Mouse (Mus musculus) C2C12 (cell line): Measurements from ENCODE around the gene Camk2d. TPM values are rescaled to one million over a fixed set of nuclear protein-coding genes. Genes with fewer than 3 reads are reported as not detected.

Experiments
- H3K27me3 ChIP-seq: one replicate; pipeline ENCODE4 v1.6.1; 2011; ENCODE audit not compliant: control insufficient read depth, insufficient read depth, insufficient read length
- H3K36me3 ChIP-seq: one replicate; pipeline ENCODE4 v1.6.1; 2011; ENCODE audit not compliant: control insufficient read depth, insufficient read depth
- H3K4me3 ChIP-seq: one replicate; pipeline ENCODE4 v1.5.1; 2011; ENCODE audit warnings: mild to moderate bottlenecking, control low read depth; ENCODE audit not compliant: poor library complexity, insufficient read depth, severe bottlenecking
- H3K79me2 ChIP-seq: one replicate; pipeline ENCODE4 v1.6.1; 2011; ENCODE audit not compliant: control insufficient read depth, insufficient read depth
- H3K79me3 ChIP-seq: one replicate; pipeline ENCODE4 v1.6.1; 2011; ENCODE audit warnings: low read depth, control low read depth
- H3ac ChIP-seq: one replicate; pipeline ENCODE3; 2011; ENCODE audit warnings: low read depth; ENCODE audit not compliant: control insufficient read depth, insufficient read length
- CEBPB ChIP-seq: IDR thresholded peaks from one replicate; pipeline ENCODE4 v1.6.1; 2011; ENCODE audit warnings: low read depth, mild to moderate bottlenecking, control low read depth, moderate library complexity
- CTCF ChIP-seq: IDR thresholded peaks from one replicate; pipeline ENCODE4 v1.5.1; 2011; ENCODE audit not compliant: control insufficient read depth, insufficient read depth, insufficient read length
- FOSL1 ChIP-seq: IDR thresholded peaks from one replicate; pipeline ENCODE4 v1.8.0; 2011; ENCODE audit warnings: mild to moderate bottlenecking, low read length; ENCODE audit not compliant: poor library complexity, insufficient read depth, severe bottlenecking
- MAX ChIP-seq: IDR thresholded peaks from one replicate; pipeline ENCODE4 v1.6.1; 2011; ENCODE audit warnings: mild to moderate bottlenecking, control low read depth
- MYOD1 ChIP-seq: IDR thresholded peaks from one replicate; pipeline ENCODE4 v1.6.1; 2011; ENCODE audit warnings: low read depth; ENCODE audit not compliant: control insufficient read depth, insufficient read length
- MYOG ChIP-seq: IDR thresholded peaks from one replicate; pipeline ENCODE4 v1.6.1; 2011; ENCODE audit not compliant: control insufficient read depth, insufficient read length; ENCODE audit errors: extremely low read depth
- USF1 ChIP-seq: IDR thresholded peaks from one replicate; pipeline ENCODE4 v1.6.1; 2011; ENCODE audit warnings: low read depth, mild to moderate bottlenecking, control low read depth, moderate library complexity
- polyA plus RNA-seq: library from polyadenylated mRNA; unstranded; fragments of >200 nt; fragmentation: generic; extraction: Trizol; gene quantifications from one replicate; pipeline ENCODE4 v1.2.1, GENCODE M21; 2012; ENCODE audit warnings: missing spikeins

Gene Camk2d
- polyA plus RNA-seq, 1 experiment: 23.5 TPM

GRCm38 (mm10) chr3:126826172-126826571 lies 230.1 kb downstream of the Camk2d start:
- Histone ChIP-seq H3K79me3 (no peaks in the 10 kb centered on the region), H3K4me3 (no peak overlapping the region), H3ac (no peak overlapping the region), H3K27me3 (no peaks in the 10 kb centered on the region), H3K79me2 (no peaks in the 10 kb centered on the region), H3K36me3 (no peaks in the 10 kb centered on the region)
- TF ChIP-seq FOSL1 (no peak), MAX (no peak), USF1 (no peak)

GRCm38 (mm10) chr3:126827900-126828299 lies 231.8 kb downstream of the Camk2d start:
- Histone ChIP-seq H3K36me3 (peaks cover 3% of the 10 kb centered on the region), H3K4me3 (no peak overlapping the region), H3K79me2 (no peaks in the 10 kb centered on the region), H3ac (no peak overlapping the region), H3K27me3 (no peaks in the 10 kb centered on the region), H3K79me3 (no peaks in the 10 kb centered on the region)
- TF ChIP-seq FOSL1 (peak; percentile 58), MAX (peak; percentile 92), CTCF (no peak), USF1 (no peak), MYOG (no peak), CEBPB (peak; percentile 97)

- Histone ChIP-seq H3K4me3 (no peak overlapping the region), H3ac (no peak overlapping the region), H3K27me3 (no peaks in the 10 kb centered on the region), H3K36me3 (peaks cover 13% of the 10 kb centered on the region), H3K79me2 (no peaks in the 10 kb centered on the region), H3K79me3 (no peaks in the 10 kb centered on the region)
- TF ChIP-seq USF1 (no peak), MYOG (no peak), CEBPB (no peak), MYOD1 (peak; percentile 82), FOSL1 (no peak)
Observed at GRCm38 (mm10) chr3:126829817-126830216, 233.7 kb downstream of the Camk2d start.

GRCm38 (mm10) chr3:126831418-126832138 lies 235.5 kb downstream of the Camk2d start:
- Histone ChIP-seq H3K79me3 (no peaks in the 10 kb centered on the region), H3K79me2 (no peaks in the 10 kb centered on the region), H3K27me3 (no peaks in the 10 kb centered on the region), H3ac (no peak overlapping the region), H3K36me3 (peaks cover 24% of the 10 kb centered on the region), H3K4me3 (no peak overlapping the region)
- TF ChIP-seq MYOG: no peak
- peak; percentile 95 for TF ChIP-seq CEBPB
- TF ChIP-seq MYOD1: peak; percentile 96
- peak; percentile 79 for TF ChIP-seq USF1
- peak; percentile 95 for TF ChIP-seq FOSL1
- TF ChIP-seq MAX: peak; percentile 64
- no peak for TF ChIP-seq CTCF

- Histone ChIP-seq H3K79me3 (no peaks in the 10 kb centered on the region), H3K36me3 (peaks cover 40% of the 10 kb centered on the region), H3K79me2 (no peaks in the 10 kb centered on the region), H3K4me3 (no peak overlapping the region), H3ac (no peak overlapping the region), H3K27me3 (no peaks in the 10 kb centered on the region)
- TF ChIP-seq MAX (no peak), USF1 (no peak), MYOD1 (no peak), MYOG (no peak), FOSL1 (no peak), CEBPB (no peak)
Observed at GRCm38 (mm10) chr3:126834641-126835167, 238.6 kb downstream of the Camk2d start.

GRCm38 (mm10) chr3:126842780-126843179 lies 246.7 kb downstream of the Camk2d start:
- Histone ChIP-seq H3K36me3 (peaks cover 42% of the 10 kb centered on the region), H3K79me2 (no peaks in the 10 kb centered on the region), H3K27me3 (no peaks in the 10 kb centered on the region), H3K4me3 (no peak overlapping the region), H3K79me3 (no peaks in the 10 kb centered on the region), H3ac (no peak overlapping the region)
- no peak for TF ChIP-seq USF1
- TF ChIP-seq CTCF: no peak
- no peak for TF ChIP-seq MAX
- TF ChIP-seq CEBPB: no peak
- no peak for TF ChIP-seq MYOD1
- no peak for TF ChIP-seq MYOG
